Mouse (Mus musculus) layer of hippocampus, adult 18-20 months (tissue): Measurements from ENCODE around the gene Saxo1. TPM values are rescaled to one million over a fixed set of nuclear protein-coding genes. Genes with fewer than 3 reads are reported as not detected.

Experiments used
- DNase-seq, 2 experiments: peaks; one replicate each; pipeline ENCODE4 v3.0.0; 2022; ENCODE audit warnings: low spot score in 2 of 2
- total RNA-seq, 2 experiments: library from RNA; stranded (reverse); gene quantifications; 2 replicates each; pipeline ENCODE4 v1.2.3; 2021

The Saxo1 gene
- total RNA-seq, 2 experiments from 2014 or later = not detected

DNA sequence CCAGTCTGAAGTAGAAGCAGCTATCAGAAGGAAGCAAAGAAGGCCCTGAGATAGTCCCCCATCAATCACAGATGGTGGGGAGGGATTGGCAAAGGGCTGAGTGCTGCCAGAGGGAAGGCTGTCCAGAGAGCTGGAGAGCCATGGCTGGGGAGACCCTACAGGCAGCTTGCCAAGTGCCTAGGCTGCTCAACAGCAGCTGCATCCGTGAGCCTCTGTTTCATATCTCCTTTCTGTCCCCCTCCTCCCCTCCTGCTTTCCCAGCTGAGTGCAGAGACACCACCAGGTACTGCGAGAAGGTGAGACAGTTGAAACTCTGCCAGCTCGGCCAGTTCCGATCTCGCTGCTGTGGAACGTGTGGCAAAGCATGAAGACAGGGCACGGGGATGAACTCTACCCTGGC is 132.5 kb downstream of the Saxo1 start:
- DNase-seq = no peak

- no peak for DNase-seq
Observed at GRCm38 (mm10) chr4:86422586-86422985, 135.5 kb downstream of the Saxo1 start.

DNA sequence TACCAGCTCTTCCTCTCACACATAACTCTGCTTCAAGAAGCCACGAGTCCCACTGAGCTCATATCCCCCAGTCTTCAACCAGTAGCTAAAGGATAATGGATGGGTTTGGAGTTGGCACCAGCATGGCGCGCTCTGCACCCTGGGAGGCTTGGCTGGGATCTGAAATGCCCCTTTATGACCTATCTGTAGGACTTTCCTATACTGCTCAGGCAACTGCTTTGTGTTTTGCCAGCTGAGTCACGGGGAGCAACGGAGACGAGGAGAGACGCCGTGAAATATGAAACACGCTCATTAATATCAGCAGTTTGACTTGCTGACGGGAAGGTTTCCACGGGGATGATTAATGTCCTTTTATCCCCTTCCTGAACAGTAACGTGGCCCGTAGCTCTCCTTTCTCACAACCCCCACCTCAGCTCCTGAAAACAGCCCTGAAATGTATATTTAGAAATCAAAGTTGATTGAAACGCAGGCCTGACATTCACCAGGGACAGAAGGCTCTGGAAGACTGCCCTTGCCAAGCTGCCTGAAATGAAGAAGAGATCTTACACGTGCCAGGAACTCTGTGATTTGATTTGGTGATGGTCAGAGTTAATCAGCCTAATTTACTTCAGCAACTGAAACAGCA is 141.6 kb downstream of the Saxo1 start:
- DNase-seq = peak in 1 of 2 experiments; percentile 16

GRCm38 (mm10) chr4:86413388-86413787 is 144.7 kb downstream of the Saxo1 start:
- DNase-seq = no peak

DNA sequence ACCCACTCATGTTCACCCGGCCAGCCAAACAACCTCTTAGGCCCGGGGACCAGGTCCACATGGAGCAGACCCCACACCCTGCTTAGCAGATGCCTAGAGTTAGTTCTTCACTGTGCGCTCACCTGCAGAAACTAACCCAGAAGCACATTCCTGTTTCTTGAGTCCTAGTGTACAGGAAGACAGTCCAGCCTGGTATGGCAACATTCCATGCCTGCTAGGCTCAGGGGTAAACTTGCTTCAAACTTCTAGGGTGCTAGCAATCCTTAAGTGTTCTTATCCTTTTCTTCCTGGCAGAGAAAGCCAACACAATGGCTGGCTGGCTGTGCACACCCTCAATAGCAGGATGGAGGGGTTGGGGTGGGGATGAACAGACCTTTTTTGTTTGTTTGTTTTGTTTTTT is 147.2 kb downstream of the Saxo1 start:
- DNase-seq = no peak

DNA sequence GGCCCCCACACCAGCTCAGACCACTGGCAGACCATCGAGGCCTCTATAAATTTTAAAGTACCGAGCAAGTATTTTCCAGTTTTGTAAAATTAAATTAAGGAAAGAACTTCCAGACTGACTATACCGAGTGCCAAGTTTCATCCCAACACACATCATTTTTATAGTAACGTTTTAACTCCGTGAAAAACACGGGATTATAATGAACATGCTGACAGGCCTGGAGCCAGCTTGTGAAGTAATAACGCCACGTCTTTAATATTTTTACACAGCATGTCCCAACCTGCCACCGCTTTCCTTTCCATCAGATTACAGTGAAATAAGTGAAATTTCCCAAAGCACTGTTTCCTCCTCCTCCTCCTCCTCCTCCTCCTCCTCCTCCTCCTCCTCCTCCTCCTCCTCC is 149.7 kb downstream of the Saxo1 start:
- peak in 1 of 2 experiments; percentile 26 for DNase-seq

- DNase-seq = no peak
Observed at GRCm38 (mm10) chr4:86407200-86407527, 151.0 kb downstream of the Saxo1 start.

DNA sequence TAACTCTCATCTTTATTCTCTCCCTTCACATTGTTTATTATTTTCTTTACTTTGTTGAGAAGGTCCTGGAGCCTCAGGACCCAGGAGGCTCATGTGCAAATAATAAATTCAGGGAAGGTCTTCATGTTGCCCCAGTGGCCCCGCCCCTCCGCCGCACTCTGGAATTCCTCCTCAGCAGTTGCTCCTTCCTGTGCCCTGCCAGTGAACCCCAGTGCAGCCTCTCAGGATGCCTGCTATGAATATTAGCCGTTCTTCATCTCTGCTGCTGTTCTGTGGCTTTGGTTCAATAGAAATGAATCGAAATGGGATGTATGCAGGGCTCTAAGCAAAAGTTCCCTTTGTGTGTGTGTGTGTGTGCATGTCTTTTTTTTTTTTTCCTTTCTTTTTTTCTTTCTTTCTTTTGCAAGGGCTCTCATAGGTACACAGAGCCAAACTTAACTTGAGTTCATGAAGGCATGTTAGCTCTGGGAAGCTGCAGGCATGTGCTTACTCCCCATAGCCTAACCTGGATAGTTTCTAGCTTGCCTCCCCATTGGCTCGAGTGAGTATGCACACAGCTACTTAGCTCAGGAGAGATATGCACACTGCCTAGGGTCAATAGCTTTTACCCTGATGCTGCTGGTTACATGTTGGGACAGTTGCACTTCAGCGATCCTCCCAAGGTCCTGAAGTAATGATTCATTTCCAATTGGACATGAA is 151.5 kb downstream of the Saxo1 start:
- DNase-seq = no peak

GRCm38 (mm10) chr4:86401116-86401515 is 157.0 kb downstream of the Saxo1 start:
- no peak for DNase-seq

DNA sequence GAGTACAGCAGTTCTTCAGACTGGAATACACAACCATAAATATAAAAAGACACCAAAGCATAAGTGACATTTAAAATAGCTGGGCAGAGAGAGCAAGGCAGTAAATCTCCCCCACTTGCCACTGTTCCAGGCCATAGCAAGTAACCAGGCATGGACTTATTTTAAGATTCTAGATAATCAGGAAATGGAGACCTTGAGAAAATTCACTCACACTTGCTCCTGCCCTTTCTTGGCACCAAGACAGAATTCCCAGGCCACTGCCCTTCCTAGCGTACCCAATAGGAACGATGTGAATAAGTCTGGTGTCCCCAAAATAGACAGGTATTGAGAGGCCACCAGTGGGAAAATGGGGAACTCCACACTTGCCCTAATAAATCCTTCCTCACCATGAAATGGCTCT is 160.7 kb downstream of the Saxo1 start:
- no peak for DNase-seq

GRCm38 (mm10) chr4:86396672-86397288 is 161.3 kb downstream of the Saxo1 start:
- DNase-seq = no peak

DNA sequence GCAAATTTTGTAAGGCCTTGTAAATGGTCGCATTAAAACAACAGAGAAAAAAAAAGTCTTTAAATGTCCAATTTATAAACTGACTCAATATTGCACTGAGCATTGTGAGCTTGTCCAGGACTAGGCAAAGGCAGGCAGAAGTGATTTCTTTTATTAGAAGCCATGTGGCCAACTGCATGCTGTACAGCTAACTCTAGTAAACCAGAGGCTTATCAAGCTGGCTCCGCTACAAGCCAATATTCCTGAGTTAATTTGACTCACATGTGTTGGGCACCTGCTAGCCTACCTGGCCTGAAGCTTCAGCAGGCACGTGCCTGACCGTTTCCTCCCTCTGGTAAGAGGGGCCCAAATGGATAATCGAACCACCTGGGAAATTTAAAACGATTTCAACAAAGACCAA is 162.5 kb downstream of the Saxo1 start:
- no peak for DNase-seq

Other genes starting within 250 kb of the Saxo1 start
- gene Rraga, start 17.3 kb upstream of the Saxo1 start, total RNA-seq = 100 to 1,000 TPM; 138 to 139 TPM
- 1 to 10 TPM; 8.3 to 10.0 TPM for gene Haus6, start 53.7 kb upstream of the Saxo1 start, total RNA-seq
- gene Plin2, start 111.7 kb upstream of the Saxo1 start, total RNA-seq = 10 to 100 TPM; 16.3 to 16.4 TPM
- gene Dennd4c, start 190.2 kb upstream of the Saxo1 start, total RNA-seq = 10 to 100 TPM in 1 of 2 experiments, 1 to 10 TPM in 1; 10.0 to 10.5 TPM